Mouse (Mus musculus): Measurements from ENCODE around the gene Tmtc1. TPM values are rescaled to one million over a fixed set of nuclear protein-coding genes. Genes with fewer than 3 reads are reported as not detected.
A peak's percentile ranks its signal among the peaks of the same experiment; 100 is the strongest.

Gene Tmtc1
- 10 to 100 TPM; 36.9 to 43.8 TPM for total RNA-seq (2021)

- peak; percentile 66 to 71 for DNase-seq
Measured at GRCm38 (mm10) chr6:148443726-148444701, at the start of gene Tmtc1. TSS of gene Tmtc1 (minus strand) at chr6:148444389.

GRCm38 (mm10) chr6:148491849-148492248 lies 47.7 kb upstream of the Tmtc1 start:
- DNase-seq: no peak

GRCm38 (mm10) chr6:148486756-148487155 lies 42.6 kb upstream of the Tmtc1 start:
- no peak for DNase-seq

GRCm38 (mm10) chr6:148481894-148482293 lies 37.7 kb upstream of the Tmtc1 start:
- DNase-seq: no peak

- no peak for DNase-seq
Measured at GRCm38 (mm10) chr6:148479671-148480237, 35.6 kb upstream of the Tmtc1 start.

- DNase-seq: no peak
Measured at GRCm38 (mm10) chr6:148478350-148478749, 34.2 kb upstream of the Tmtc1 start.

- no peak for DNase-seq
Measured at GRCm38 (mm10) chr6:148472289-148472688, 28.1 kb upstream of the Tmtc1 start.

- DNase-seq: no peak
Measured at GRCm38 (mm10) chr6:148467924-148468389, 23.8 kb upstream of the Tmtc1 start.

- DNase-seq: no peak
Measured at GRCm38 (mm10) chr6:148467170-148467921, 23.2 kb upstream of the Tmtc1 start.

GRCm38 (mm10) chr6:148459636-148460035 lies 15.4 kb upstream of the Tmtc1 start:
- no peak for DNase-seq

GRCm38 (mm10) chr6:148455470-148455869 lies 11.3 kb upstream of the Tmtc1 start:
- DNase-seq: no peak

- no peak for DNase-seq
Measured at GRCm38 (mm10) chr6:148454740-148455139, 10.6 kb upstream of the Tmtc1 start.

GRCm38 (mm10) chr6:148448151-148448550 lies 4.0 kb upstream of the Tmtc1 start:
- no peak for DNase-seq

- no peak for DNase-seq
Measured at GRCm38 (mm10) chr6:148446113-148446512, 1.9 kb upstream of the Tmtc1 start.

GRCm38 (mm10) chr6:148444796-148445195 lies 607 bp upstream of the Tmtc1 start:
- no peak for DNase-seq

GRCm38 (mm10) chr6:148443291-148443725 lies 881 bp downstream of the Tmtc1 start:
- DNase-seq: peak in 1 of 2 experiments; percentile 44

- peak; percentile 34 to 40 for DNase-seq
Measured at GRCm38 (mm10) chr6:148442671-148443290, 1.4 kb downstream of the Tmtc1 start.

- DNase-seq: no peak
Measured at GRCm38 (mm10) chr6:148441871-148442270, 2.3 kb downstream of the Tmtc1 start.

- no peak for DNase-seq
Measured at GRCm38 (mm10) chr6:148439101-148439500, 5.1 kb downstream of the Tmtc1 start.

GRCm38 (mm10) chr6:148437565-148437964 lies 6.6 kb downstream of the Tmtc1 start:
- no peak for DNase-seq

- DNase-seq: no peak
Measured at GRCm38 (mm10) chr6:148436441-148437001, 7.7 kb downstream of the Tmtc1 start.

- peak in 1 of 2 experiments; percentile 24 for DNase-seq
Measured at GRCm38 (mm10) chr6:148421577-148421976, 22.6 kb downstream of the Tmtc1 start.
